Mouse (Mus musculus) midbrain, embryonic 16.5 days (tissue): Measurements from ENCODE around the gene Pex14. TPM values are rescaled to one million over a fixed set of nuclear protein-coding genes. Genes with fewer than 3 reads are reported as not detected.

Source experiments
- ATAC-seq: fragments of 200-750 bp; cut with Nextera tagmentation; 2 replicates; pipeline ENCODE4 v1.8.0; 2017; ENCODE audit warnings: moderate TSS enrichment
- H3K27ac ChIP-seq: fragments of 300-500 bp; sonication (generic); 2 replicates; pipeline ENCODE4 v1.5.1; 2014; ENCODE audit warnings: mild to moderate bottlenecking, low read length, mixed read lengths
- H3K27me3 ChIP-seq: fragments of 300-500 bp; sonication (generic); 2 replicates; pipeline ENCODE4 v1.6.1; 2014; ENCODE audit warnings: low read depth, low read length, mixed read lengths; ENCODE audit not compliant: control insufficient read depth, insufficient read depth
- H3K36me3 ChIP-seq: fragments of 300-500 bp; sonication (generic); 2 replicates; pipeline ENCODE4 v1.6.1; 2014; ENCODE audit warnings: mild to moderate bottlenecking, low read length, moderate library complexity, mixed read lengths; ENCODE audit not compliant: control insufficient read depth, insufficient read depth
- H3K4me1 ChIP-seq: fragments of 300-500 bp; sonication (generic); 2 replicates; pipeline ENCODE4 v1.6.1; 2014; ENCODE audit warnings: mild to moderate bottlenecking, low read length, mixed read lengths; ENCODE audit not compliant: control insufficient read depth, insufficient read depth
- H3K4me2 ChIP-seq: fragments of 300-500 bp; sonication (generic); 2 replicates; pipeline ENCODE4 v1.6.1; 2014; ENCODE audit warnings: mild to moderate bottlenecking, low read length, mixed read lengths
- H3K4me3 ChIP-seq: fragments of 300-500 bp; sonication (generic); 2 replicates; pipeline ENCODE4 v1.5.1; 2014; ENCODE audit warnings: low read depth, mild to moderate bottlenecking, low read length, moderate library complexity, mixed read lengths
- H3K9ac ChIP-seq: fragments of 300-500 bp; sonication (generic); 2 replicates; pipeline ENCODE4 v1.6.1; 2014; ENCODE audit warnings: low read depth, low read length, mixed read lengths
- H3K9me3 ChIP-seq: fragments of 300-500 bp; sonication (generic); replicated peaks from 2 replicates; pipeline ENCODE4 v1.6.1; 2014; ENCODE audit warnings: mild to moderate bottlenecking, low read length, mixed read lengths; ENCODE audit not compliant: control insufficient read depth, poor library complexity, severe bottlenecking
- WGBS: fragments of 180-500 bp; shearing (Covaris S2); extraction: QIAGEN DNeasy Blood & Tissue Kit; methylation state at CpG from one replicate; pipeline ENCODE4 v1.1.7; 2014; 5-methylcytosine and 5-hydroxymethylcytosine counted together
- polyA plus RNA-seq: library from polyadenylated mRNA; unstranded; fragments of >200 nt; fragmentation: Nextera tagmentation; extraction: Ambion mirVana; gene quantifications from 2 replicates; pipeline ENCODE4 v1.2.1, GENCODE M21; 2015

The Pex14 gene
- polyA plus RNA-seq, 1 experiment from 2014 or later: 57.0 TPM

GRCm38 (mm10) chr4:149049351-149050159, 50.1 kb downstream of the Pex14 start:
- H3K36me3 ChIP-seq: no peaks in the 10 kb centered on the region
- WGBS: 6% methylated on average over 16 of the region's 16 CpGs
- no peak overlapping the region for H3K4me3 ChIP-seq
- H3K9me3 ChIP-seq: no peaks in the 10 kb centered on the region
- peaks cover 30% of the 10 kb centered on the region for H3K4me1 ChIP-seq
- H3K4me2 ChIP-seq: peak overlapping the region; percentile 32
- 0 out of 2 replicates have a peak overlapping the region, but pooled peaks have one; percentile 4 for H3K9ac ChIP-seq
- peak; percentile 71 for ATAC-seq
- H3K27me3 ChIP-seq: no peaks in the 10 kb centered on the region
- H3K27ac ChIP-seq: peak overlapping the region; percentile 57; the same call in 1 of the 2 replicates

GRCm38 (mm10) chr4:149048625-149049228, 50.9 kb downstream of the Pex14 start:
- Histone ChIP-seq H3K4me3 (no peak overlapping the region), H3K4me2 (peak overlapping the region; percentile 32), H3K4me1 (peaks cover 30% of the 10 kb centered on the region), H3K36me3 (no peaks in the 10 kb centered on the region), H3K27me3 (no peaks in the 10 kb centered on the region), H3K9ac (no peak overlapping the region), H3K9me3 (no peaks in the 10 kb centered on the region), H3K27ac (peak overlapping the region; percentile 4; the same call in 1 of the 2 replicates)
- ATAC-seq: peak; percentile 34; the same call in 1 of the 2 replicates
- 22% methylated on average over 10 of the region's 10 CpGs for WGBS

- Histone ChIP-seq H3K9ac (no peak overlapping the region), H3K4me2 (peak overlapping the region; percentile 33; the same call in 1 of the 2 replicates), H3K27me3 (no peaks in the 10 kb centered on the region), H3K4me1 (peaks cover 30% of the 10 kb centered on the region), H3K4me3 (no peak overlapping the region), H3K27ac (no peak overlapping the region), H3K9me3 (no peaks in the 10 kb centered on the region), H3K36me3 (no peaks in the 10 kb centered on the region)
- WGBS: 8% methylated on average over 10 of the region's 10 CpGs
- ATAC-seq: peak; percentile 64
These were observed 52.3 kb downstream of the Pex14 start for GRCm38 (mm10) chr4:149047360-149047759.

- WGBS: 69% methylated on average over 5 of the region's 5 CpGs
- no peaks in the 10 kb centered on the region for H3K9me3 ChIP-seq
- H3K4me3 ChIP-seq: no peak overlapping the region
- H3K4me1 ChIP-seq: peaks cover 30% of the 10 kb centered on the region
- no peaks in the 10 kb centered on the region for H3K36me3 ChIP-seq
- no peak overlapping the region for H3K27ac ChIP-seq
- no peak overlapping the region for H3K9ac ChIP-seq
- H3K27me3 ChIP-seq: no peaks in the 10 kb centered on the region
- no peak overlapping the region for H3K4me2 ChIP-seq
- ATAC-seq: no peak
These were observed 53.8 kb downstream of the Pex14 start for GRCm38 (mm10) chr4:149045885-149046284.

GRCm38 (mm10) chr4:149040289-149040688, 59.4 kb downstream of the Pex14 start:
- Histone ChIP-seq H3K4me3 (no peak overlapping the region), H3K27ac (no peak overlapping the region), H3K9me3 (no peaks in the 10 kb centered on the region), H3K27me3 (no peaks in the 10 kb centered on the region), H3K9ac (no peak overlapping the region), H3K4me1 (peaks cover 8% of the 10 kb centered on the region), H3K36me3 (no peaks in the 10 kb centered on the region), H3K4me2 (no peak overlapping the region)
- ATAC-seq: no peak
- WGBS: 28% methylated on average over 6 of the region's 6 CpGs

- no peak overlapping the region for H3K27ac ChIP-seq
- no peaks in the 10 kb centered on the region for H3K27me3 ChIP-seq
- no peak for ATAC-seq
- whole genome bisulfite sequencing: 59% methylated on average over 6 of the region's 6 CpGs
- no peak overlapping the region for H3K4me3 ChIP-seq
- H3K4me2 ChIP-seq: no peak overlapping the region
- peaks cover 8% of the 10 kb centered on the region for H3K4me1 ChIP-seq
- H3K9ac ChIP-seq: no peak overlapping the region
- H3K9me3 ChIP-seq: no peaks in the 10 kb centered on the region
- no peaks in the 10 kb centered on the region for H3K36me3 ChIP-seq
These were observed 62.0 kb downstream of the Pex14 start for GRCm38 (mm10) chr4:149037706-149038105.

- Histone ChIP-seq H3K36me3 (no peaks in the 10 kb centered on the region), H3K9ac (no peak overlapping the region), H3K27me3 (no peaks in the 10 kb centered on the region), H3K9me3 (no peaks in the 10 kb centered on the region), H3K4me1 (peaks cover 8% of the 10 kb centered on the region), H3K4me2 (no peak overlapping the region), H3K27ac (no peak overlapping the region), H3K4me3 (no peak overlapping the region)
- WGBS: 38% methylated on average over 9 of the region's 9 CpGs
- ATAC-seq: no peak
These were observed 63.1 kb downstream of the Pex14 start for GRCm38 (mm10) chr4:149036592-149036991.

GRCm38 (mm10) chr4:149031507-149031906, 68.2 kb downstream of the Pex14 start:
- H3K27me3 ChIP-seq: no peaks in the 10 kb centered on the region
- 72% methylated on average over 4 of the region's 4 CpGs for WGBS
- no peak overlapping the region for H3K27ac ChIP-seq
- H3K9me3 ChIP-seq: no peaks in the 10 kb centered on the region
- no peak overlapping the region for H3K4me2 ChIP-seq
- H3K36me3 ChIP-seq: no peaks in the 10 kb centered on the region
- no peak overlapping the region for H3K4me3 ChIP-seq
- peaks cover 2% of the 10 kb centered on the region; the same call in 1 of the 2 replicates for H3K4me1 ChIP-seq
- no peak for ATAC-seq
- H3K9ac ChIP-seq: no peak overlapping the region

GRCm38 (mm10) chr4:149027571-149027970, 72.1 kb downstream of the Pex14 start:
- H3K9ac ChIP-seq: no peak overlapping the region
- no peak overlapping the region for H3K27ac ChIP-seq
- WGBS: 31% methylated on average over 9 of the region's 9 CpGs
- no peak for ATAC-seq
- H3K36me3 ChIP-seq: no peaks in the 10 kb centered on the region
- no peaks in the 10 kb centered on the region for H3K9me3 ChIP-seq
- H3K4me1 ChIP-seq: no peaks in the 10 kb centered on the region
- H3K4me2 ChIP-seq: no peak overlapping the region
- no peak overlapping the region for H3K4me3 ChIP-seq
- no peaks in the 10 kb centered on the region for H3K27me3 ChIP-seq
